Mouse (Mus musculus) midbrain, embryonic 10.5 days (tissue): ENCODE data around the gene Thy1. TPM values are rescaled to one million over a fixed set of nuclear protein-coding genes. Genes with fewer than 3 reads are reported as not detected.

Source experiments
- DNase-seq: peaks from one replicate; pipeline ENCODE4 v3.0.0-alpha.2; 2017; ENCODE audit warnings: low spot score
- H3K27ac ChIP-seq: fragments of 300-500 bp; sonication (generic); replicated peaks from 2 replicates; pipeline ENCODE4 v1.5.1; 2016; ENCODE audit warnings: mild to moderate bottlenecking
- H3K27me3 ChIP-seq: fragments of 300-500 bp; sonication (generic); 2 replicates; pipeline ENCODE4 v1.6.1; 2016; ENCODE audit warnings: low read depth, mild to moderate bottlenecking; ENCODE audit not compliant: poor library complexity, severe bottlenecking
- H3K36me3 ChIP-seq: fragments of 300-500 bp; sonication (generic); 2 replicates; pipeline ENCODE4 v1.6.1; 2016; ENCODE audit warnings: mild to moderate bottlenecking, moderate library complexity
- H3K4me1 ChIP-seq: fragments of 300-500 bp; sonication (generic); 2 replicates; pipeline ENCODE4 v1.6.1; 2016
- H3K4me3 ChIP-seq: fragments of 300-500 bp; sonication (generic); 2 replicates; pipeline ENCODE4 v1.5.1; 2016; ENCODE audit warnings: mild to moderate bottlenecking, moderate library complexity
- H3K9me3 ChIP-seq: fragments of 300-500 bp; sonication (generic); replicated peaks from 2 replicates; pipeline ENCODE4 v1.6.1; 2016; ENCODE audit warnings: mild to moderate bottlenecking
- WGBS: fragments of 180-500 bp; shearing (Covaris S2); methylation state at CpG from one replicate; pipeline ENCODE4 v1.1.7; 2016; 5-methylcytosine and 5-hydroxymethylcytosine counted together
- polyA plus RNA-seq: library from polyadenylated mRNA; unstranded; fragments of >200 nt; fragmentation: Nextera tagmentation; extraction: Ambion mirVana; gene quantifications from 2 replicates; pipeline ENCODE4 v1.2.1, GENCODE M21; 2016

The Thy1 gene
- polyA plus RNA-seq: not detected in 2 replicates

- DNase-seq: peak; percentile 45
- Histone ChIP-seq H3K36me3 (no peaks in the 10 kb centered on the region), H3K27ac (no peak within 1 kb of the TSS), H3K9me3 (no peaks in the 10 kb centered on the region), H3K4me3 (peak within 1 kb of the TSS; percentile 56), H3K27me3 (peaks cover 71% of the 10 kb centered on the region), H3K4me1 (peaks cover 22% of the 10 kb centered on the region)
- under 1% methylated on average over 30 of the region's 30 CpGs for WGBS
These were observed at the start of gene Thy1 for GRCm38 (mm10) chr9:44042836-44043707. Gene Thy1, plus strand, starts transcription at chr9:44043384.

GRCm38 (mm10) chr9:43997681-43998080 lies 45.5 kb upstream of the Thy1 start:
- H3K9me3 ChIP-seq: no peaks in the 10 kb centered on the region
- no peak overlapping the region for H3K4me3 ChIP-seq
- H3K36me3 ChIP-seq: no peaks in the 10 kb centered on the region
- no peak overlapping the region for H3K27ac ChIP-seq
- no peak for DNase-seq
- no peaks in the 10 kb centered on the region for H3K27me3 ChIP-seq
- H3K4me1 ChIP-seq: peaks cover 15% of the 10 kb centered on the region
- WGBS: 87% methylated on average over 2 of the region's 2 CpGs

DNA sequence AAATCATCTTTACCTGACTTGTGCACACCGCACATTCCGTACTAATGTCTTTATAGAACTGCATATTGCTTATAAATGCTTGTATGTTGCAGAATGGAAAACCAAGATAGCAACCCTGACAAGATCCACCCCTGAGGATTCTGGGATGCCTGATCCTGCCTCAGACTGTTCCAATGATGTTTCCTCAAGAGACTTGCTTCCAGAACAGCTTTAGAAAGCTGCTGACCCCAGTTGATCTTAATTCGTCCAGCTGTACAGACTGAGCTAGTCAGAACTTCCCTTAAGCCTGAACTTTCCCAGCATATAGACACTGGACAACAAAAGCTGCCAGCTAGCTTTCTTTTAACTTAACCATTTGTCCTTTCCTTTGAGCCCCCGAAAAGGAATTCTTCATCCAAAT lies 44.3 kb upstream of the Thy1 start:
- no peaks in the 10 kb centered on the region for H3K9me3 ChIP-seq
- DNase-seq: no peak
- 68% methylated on average over 4 of the region's 4 CpGs for WGBS
- peaks cover 5% of the 10 kb centered on the region for H3K4me1 ChIP-seq
- no peak overlapping the region for H3K27ac ChIP-seq
- H3K36me3 ChIP-seq: no peaks in the 10 kb centered on the region
- no peaks in the 10 kb centered on the region for H3K27me3 ChIP-seq
- no peak overlapping the region for H3K4me3 ChIP-seq

GRCm38 (mm10) chr9:44004362-44004761 lies 38.8 kb upstream of the Thy1 start:
- Histone ChIP-seq H3K4me1 (no peaks in the 10 kb centered on the region), H3K4me3 (no peak overlapping the region), H3K36me3 (no peaks in the 10 kb centered on the region), H3K27ac (no peak overlapping the region), H3K27me3 (no peaks in the 10 kb centered on the region), H3K9me3 (no peaks in the 10 kb centered on the region)
- WGBS: 74% methylated on average over 3 of the region's 3 CpGs
- no peak for DNase-seq

- 86% methylated on average over 3 of the region's 3 CpGs for WGBS
- H3K27ac ChIP-seq: no peak overlapping the region
These were observed 37.9 kb upstream of the Thy1 start for GRCm38 (mm10) chr9:44005305-44005704.

DNA sequence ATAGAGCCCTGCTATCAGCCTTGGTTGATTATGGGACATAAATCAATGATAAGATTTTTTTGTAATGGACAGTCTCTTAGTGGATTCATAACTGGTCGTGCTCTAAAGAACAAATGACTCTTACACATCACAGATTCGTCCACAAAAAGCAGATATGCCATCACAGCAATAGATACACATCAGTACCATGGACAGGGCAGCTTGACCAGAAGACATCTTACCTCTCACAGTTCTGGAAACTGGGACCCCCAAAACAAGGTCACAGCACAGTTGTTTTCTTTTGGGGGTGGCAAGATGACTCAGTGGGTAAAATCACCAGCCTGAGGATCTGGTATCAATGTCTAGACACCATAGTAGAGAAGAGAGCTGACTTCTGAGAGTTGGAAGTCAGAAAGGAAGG lies 35.9 kb upstream of the Thy1 start:
- no peak overlapping the region for H3K4me3 ChIP-seq
- no peak overlapping the region for H3K27ac ChIP-seq
- no peaks in the 10 kb centered on the region for H3K27me3 ChIP-seq
- H3K36me3 ChIP-seq: no peaks in the 10 kb centered on the region
- H3K9me3 ChIP-seq: no peaks in the 10 kb centered on the region
- no peaks in the 10 kb centered on the region for H3K4me1 ChIP-seq
- WGBS: 77% methylated on average over 2 of the region's 2 CpGs
- DNase-seq: no peak

More at GRCm38 (mm10) chr9:44005305-44005704, 37.9 kb upstream of the Thy1 start:
- no peaks in the 10 kb centered on the region for H3K4me1 ChIP-seq
- no peaks in the 10 kb centered on the region for H3K36me3 ChIP-seq
- DNase-seq: no peak
- no peak overlapping the region for H3K4me3 ChIP-seq
- H3K27me3 ChIP-seq: no peaks in the 10 kb centered on the region
- no peaks in the 10 kb centered on the region for H3K9me3 ChIP-seq

DNA sequence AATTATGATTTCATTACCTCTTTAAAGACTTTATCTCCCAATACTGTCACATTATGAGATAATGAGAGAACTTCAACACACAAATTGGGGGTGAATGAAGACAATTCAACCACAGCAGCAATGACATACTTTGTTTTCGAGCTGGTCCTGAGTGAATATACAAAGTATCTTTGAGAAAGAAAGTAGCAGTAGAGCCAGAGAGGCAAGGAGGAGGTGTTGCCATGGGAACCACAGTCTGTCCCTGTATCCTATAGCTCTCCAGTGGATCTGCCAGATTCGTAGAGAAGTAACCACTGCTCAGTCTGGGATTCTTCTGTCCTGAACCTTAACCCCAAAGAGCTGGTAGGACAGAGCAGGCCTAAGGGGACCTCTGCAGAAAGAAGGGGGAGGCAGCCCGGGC lies 35.2 kb upstream of the Thy1 start:
- Histone ChIP-seq H3K9me3 (no peaks in the 10 kb centered on the region), H3K27me3 (no peaks in the 10 kb centered on the region), H3K36me3 (no peaks in the 10 kb centered on the region), H3K4me3 (no peak overlapping the region), H3K4me1 (no peaks in the 10 kb centered on the region), H3K27ac (no peak overlapping the region)
- DNase-seq: no peak
- WGBS: 81% methylated on average over 3 of the region's 3 CpGs

DNA sequence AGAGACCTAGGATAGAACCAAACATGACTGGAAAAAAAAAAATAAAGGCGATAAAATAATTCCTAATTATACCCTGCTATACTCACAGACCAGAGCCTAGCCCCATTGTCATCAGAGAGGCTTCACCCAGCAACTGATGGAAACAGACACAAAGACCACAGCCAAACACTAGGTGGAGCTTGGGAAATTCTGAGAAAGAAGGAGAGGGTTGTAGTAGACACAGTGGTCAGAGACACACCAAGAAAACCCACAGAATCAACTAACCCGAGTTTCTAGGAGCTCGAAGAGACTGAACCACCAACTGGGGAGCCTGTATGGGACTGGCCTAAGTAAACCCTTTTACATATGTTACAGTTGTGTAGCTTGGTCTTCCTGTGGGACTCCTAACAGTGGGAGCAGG lies 32.3 kb upstream of the Thy1 start:
- no peaks in the 10 kb centered on the region for H3K36me3 ChIP-seq
- 79% methylated on average over 3 of the region's 3 CpGs for WGBS

GRCm38 (mm10) chr9:44011668-44012067 lies 31.5 kb upstream of the Thy1 start:
- Histone ChIP-seq H3K4me1 (no peaks in the 10 kb centered on the region), H3K27ac (no peak overlapping the region), H3K9me3 (no peaks in the 10 kb centered on the region), H3K4me3 (no peak overlapping the region), H3K27me3 (no peaks in the 10 kb centered on the region), H3K36me3 (no peaks in the 10 kb centered on the region)
- DNase-seq: no peak
- 89% methylated on average over 5 of the region's 5 CpGs for WGBS

More for the DNA sequence above, 32.3 kb upstream of the Thy1 start:
- Histone ChIP-seq H3K4me3 (no peak overlapping the region), H3K9me3 (no peaks in the 10 kb centered on the region), H3K27ac (no peak overlapping the region), H3K4me1 (no peaks in the 10 kb centered on the region), H3K27me3 (no peaks in the 10 kb centered on the region)
- no peak for DNase-seq

DNA sequence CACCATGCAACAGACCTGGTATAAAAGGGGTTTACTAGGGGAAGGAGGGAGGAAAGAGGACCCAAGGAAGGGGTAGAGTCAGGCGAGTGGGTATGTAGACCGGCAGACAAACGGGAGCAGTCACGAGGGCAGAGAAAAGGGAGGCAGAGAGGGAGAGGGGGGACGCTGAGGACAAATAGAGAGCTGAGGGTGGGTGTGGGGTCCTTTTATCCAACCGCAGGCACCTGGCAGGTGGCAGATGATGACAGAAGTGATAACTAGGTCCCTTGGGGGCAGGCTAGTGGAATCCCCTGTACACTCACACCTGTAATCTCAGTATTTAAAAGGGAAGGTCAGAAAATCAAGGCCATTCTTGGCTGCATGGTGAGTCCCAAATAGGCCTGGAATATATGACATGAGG lies 31.0 kb upstream of the Thy1 start:
- no peaks in the 10 kb centered on the region for H3K27me3 ChIP-seq
- WGBS: 76% methylated on average over 6 of the region's 6 CpGs

DNA sequence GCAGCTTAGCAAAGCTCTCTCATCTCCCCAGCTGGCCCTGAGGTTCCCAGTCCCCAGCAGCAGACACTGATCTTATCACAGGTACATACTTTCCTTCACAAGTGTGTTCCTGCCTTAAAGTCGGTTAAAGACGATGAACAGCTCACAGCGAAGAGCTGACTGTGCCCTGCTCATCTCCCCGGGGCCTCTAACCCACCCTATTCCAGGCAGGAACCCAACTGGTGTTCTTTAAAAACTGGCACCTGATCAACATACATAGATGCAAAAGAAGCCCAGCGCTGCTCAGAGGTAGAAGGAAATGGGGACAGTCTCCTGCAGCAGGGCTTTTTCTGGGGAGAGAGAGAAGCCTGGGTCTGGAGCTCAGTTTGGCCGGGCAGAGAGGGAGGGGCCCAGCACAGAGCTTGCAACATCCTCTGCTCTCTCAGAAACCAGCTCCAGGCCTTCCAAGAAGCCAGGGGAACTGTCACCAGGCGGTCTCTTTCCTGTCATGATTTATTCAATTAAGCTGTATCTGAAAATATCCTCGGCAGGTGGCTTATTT lies 30.4 kb upstream of the Thy1 start:
- no peaks in the 10 kb centered on the region for H3K4me1 ChIP-seq
- WGBS: 66% methylated on average over 8 of the region's 8 CpGs
- no peaks in the 10 kb centered on the region for H3K27me3 ChIP-seq
- H3K9me3 ChIP-seq: no peaks in the 10 kb centered on the region
- no peak for DNase-seq
- H3K4me3 ChIP-seq: no peak overlapping the region
- no peak overlapping the region for H3K27ac ChIP-seq
- H3K36me3 ChIP-seq: no peaks in the 10 kb centered on the region

More for the DNA sequence above, 31.0 kb upstream of the Thy1 start:
- no peak for DNase-seq
- Histone ChIP-seq H3K27ac (no peak overlapping the region), H3K9me3 (no peaks in the 10 kb centered on the region), H3K36me3 (no peaks in the 10 kb centered on the region), H3K4me1 (no peaks in the 10 kb centered on the region), H3K4me3 (no peak overlapping the region)

DNA sequence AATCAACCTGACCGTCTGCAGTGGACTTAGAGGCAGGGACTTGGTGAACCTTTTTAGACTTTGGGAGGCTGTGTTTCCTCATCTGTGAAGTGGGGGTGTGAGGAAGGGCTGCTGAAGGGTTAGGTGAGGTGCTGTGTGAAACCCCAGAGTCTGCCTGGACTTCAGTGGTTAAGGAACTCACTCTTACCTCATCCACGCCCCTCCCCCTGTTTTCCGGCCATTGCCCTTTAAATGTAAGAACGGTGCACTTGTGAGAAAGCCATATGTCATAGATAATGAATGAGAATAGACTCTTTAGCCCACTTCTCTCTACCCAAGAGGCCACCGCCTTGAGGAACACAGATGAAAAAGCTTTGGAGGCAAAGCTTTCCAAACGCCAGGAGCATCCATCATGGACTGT lies 29.4 kb upstream of the Thy1 start:
- H3K36me3 ChIP-seq: no peaks in the 10 kb centered on the region
- DNase-seq: no peak
- no peak overlapping the region for H3K27ac ChIP-seq
- 82% methylated on average over 6 of the region's 6 CpGs for WGBS
- H3K9me3 ChIP-seq: no peaks in the 10 kb centered on the region
- no peaks in the 10 kb centered on the region for H3K4me1 ChIP-seq
- H3K27me3 ChIP-seq: no peaks in the 10 kb centered on the region
- no peak overlapping the region for H3K4me3 ChIP-seq

- H3K4me3 ChIP-seq: no peak overlapping the region
- H3K36me3 ChIP-seq: no peaks in the 10 kb centered on the region
- no peak overlapping the region for H3K27ac ChIP-seq
- no peaks in the 10 kb centered on the region for H3K27me3 ChIP-seq
- H3K9me3 ChIP-seq: no peaks in the 10 kb centered on the region
- no peaks in the 10 kb centered on the region for H3K4me1 ChIP-seq
- DNase-seq: no peak
- WGBS: 94% methylated on average over 5 of the region's 5 CpGs
These were observed 26.9 kb upstream of the Thy1 start for GRCm38 (mm10) chr9:44016304-44016703.
